8 mouse cellular contexts compared by ENCODE assay signal in genomic region chr1:168429406-168429805, GRCm38 (mm10). TPM values are rescaled to one million over a fixed set of nuclear protein-coding genes. Genes with fewer than 3 reads are reported as not detected.
DNase-seq lines count a peak whose midpoint lies in the region; ATAC-seq and TF ChIP-seq lines count a peak whose summit lies in the region.

No protein-coding gene starts in this region.

- no peak for TF ChIP-seq CTCF in layer of hippocampus, adult 2 months (conservative IDR thresholded peaks at IDR 0.05)
- no peak for TF ChIP-seq CTCF in hindbrain, postnatal 0 days (IDR thresholded peaks at IDR 0.05; ENCODE audit: low read depth)

- H3K9ac ChIP-seq in embryonic facial prominence, embryonic 11.5 days (replicated peaks; ENCODE audit: low read length) = peak overlapping the region; percentile 68
- H3K9ac ChIP-seq in hindbrain, postnatal 0 days (replicated peaks; ENCODE audit: low read length) = peak overlapping the region; percentile 85
- H3K9ac ChIP-seq in neural tube, embryonic 12.5 days = peak overlapping the region; percentile 96

- 0% methylated on average over 5 of the region's 5 CpGs for WGBS in embryonic facial prominence, embryonic 11.5 days
- WGBS in hindbrain, postnatal 0 days = 8% methylated on average over 5 of the region's 5 CpGs
- under 1% methylated on average over 5 of the region's 5 CpGs for WGBS in neural tube, embryonic 12.5 days

- H3K27ac ChIP-seq in layer of hippocampus, adult 2 months = peak overlapping the region; percentile 98
- 0 out of 2 replicates have a peak overlapping the region, but pooled peaks have one; percentile 29 for H3K27ac ChIP-seq in embryonic facial prominence, embryonic 11.5 days (replicated peaks; ENCODE audit: low read depth, low read length)
- H3K27ac ChIP-seq in hindbrain, postnatal 0 days = peak overlapping the region; percentile 96
- no peak overlapping the region for H3K27ac ChIP-seq in neural tube, embryonic 12.5 days

- no peaks in the 10 kb centered on the region for H3K36me3 ChIP-seq in embryonic facial prominence, embryonic 11.5 days (replicated peaks; ENCODE audit: control insufficient read depth, insufficient read depth, low read depth, low read length)
- no peaks in the 10 kb centered on the region for H3K36me3 ChIP-seq in hindbrain, postnatal 0 days (ENCODE audit: insufficient read depth, low read length)
- no peaks in the 10 kb centered on the region for H3K36me3 ChIP-seq in neural tube, embryonic 12.5 days

- peaks cover 2% of the 10 kb centered on the region; the same call in 1 of the 2 replicates for H3K4me1 ChIP-seq in embryonic facial prominence, embryonic 11.5 days (ENCODE audit: control insufficient read depth, insufficient read depth, low read length)
- peaks cover 10% of the 10 kb centered on the region for H3K4me1 ChIP-seq in hindbrain, postnatal 0 days (ENCODE audit: insufficient read depth, low read length)
- peaks cover 38% of the 10 kb centered on the region for H3K4me1 ChIP-seq in neural tube, embryonic 12.5 days

- H3K4me3 ChIP-seq in layer of hippocampus, adult 2 months = peak overlapping the region; percentile 86
- H3K4me3 ChIP-seq in embryonic facial prominence, embryonic 11.5 days (ENCODE audit: low read depth, low read length) = peak overlapping the region; percentile 93
- H3K4me3 ChIP-seq in hindbrain, postnatal 0 days (ENCODE audit: low read length) = peak overlapping the region; percentile 91
- H3K4me3 ChIP-seq in neural tube, embryonic 12.5 days = peak overlapping the region; percentile 87

- H3K4me2 ChIP-seq in embryonic facial prominence, embryonic 11.5 days (ENCODE audit: low read depth, low read length) = peak overlapping the region; percentile 49
- peak overlapping the region; percentile 73 for H3K4me2 ChIP-seq in hindbrain, postnatal 0 days (ENCODE audit: low read depth, low read length)
- peak overlapping the region; percentile 72 for H3K4me2 ChIP-seq in neural tube, embryonic 12.5 days (replicated peaks)

- no peak for DNase-seq in layer of hippocampus, adult 2 months (ENCODE audit: low spot score in 2 of 2)
- no peak for DNase-seq in layer of hippocampus, adult 9-11 months
- DNase-seq in embryonic facial prominence, embryonic 11.5 days (ENCODE audit: low spot score) = peak; percentile 40
- peak; percentile 38 for DNase-seq in hindbrain, postnatal 0 days (ENCODE audit: low spot score)
- DNase-seq in frontal cortex, postnatal 14 days (ENCODE audit: low spot score in 2 of 2) = no peak
- no peak for DNase-seq in spleen, adult 12 weeks (ENCODE audit: low spot score)

- no peaks in the 10 kb centered on the region for H3K27me3 ChIP-seq in embryonic facial prominence, embryonic 11.5 days (ENCODE audit: control insufficient read depth, insufficient read depth, low read length)
- no peaks in the 10 kb centered on the region for H3K27me3 ChIP-seq in hindbrain, postnatal 0 days (ENCODE audit: insufficient read depth, low read length)
- no peaks in the 10 kb centered on the region for H3K27me3 ChIP-seq in neural tube, embryonic 12.5 days (replicated peaks)

- H3K9me3 ChIP-seq in embryonic facial prominence, embryonic 11.5 days (replicated peaks; ENCODE audit: control insufficient read depth, low read length) = no peaks in the 10 kb centered on the region
- H3K9me3 ChIP-seq in hindbrain, postnatal 0 days (ENCODE audit: low read length) = no peaks in the 10 kb centered on the region
- H3K9me3 ChIP-seq in neural tube, embryonic 12.5 days = no peaks in the 10 kb centered on the region

- ATAC-seq in embryonic facial prominence, embryonic 11.5 days (replicated peaks; ENCODE audit: insufficient number of reproducible peaks, low FRiP score, low TSS enrichment, low read depth) = no peak
- no peak for ATAC-seq in hindbrain, postnatal 0 days
- ATAC-seq in neural tube, embryonic 12.5 days (ENCODE audit: low FRiP score, low read depth) = no peak
- no peak for ATAC-seq in cerebellum, adult (ENCODE audit: insufficient number of reproducible peaks, low FRiP score, low TSS enrichment)

RNA-seq across cellular contexts. Expression of gene Pbx1, which starts 2.7 kb away (rescaled TPM):
- total RNA-seq in layer of hippocampus, adult 2 months (2021) = 100 to 1,000 TPM; 120 to 123 TPM
- 46.0 and 47.8 TPM in 2 replicates for polyA plus RNA-seq in embryonic facial prominence, embryonic 11.5 days (2014; fragmentation: Nextera tagmentation; extraction: Ambion mirVana)
- 44.4 and 51.6 TPM in 2 replicates for total RNA-seq in hindbrain, postnatal 0 days (2014; rRNA removed)
- polyA plus RNA-seq in hindbrain, postnatal 0 days (2015; fragmentation: Nextera tagmentation; extraction: Ambion mirVana) = 33.5 and 37.6 TPM in 2 replicates
- 43.9 and 53.7 TPM in 2 replicates for polyA plus RNA-seq in neural tube, embryonic 12.5 days (2016; fragmentation: Nextera tagmentation; extraction: Ambion mirVana)

Comparison
In these comparisons a context has a peak if more than half of its experiments do, and no peak if none do; other contexts are left out.
1. DNase-seq: peak in embryonic facial prominence, embryonic 11.5 days (single experiment) and hindbrain, postnatal 0 days (single experiment); none in layer of hippocampus, adult 2 months (0 of 2), layer of hippocampus, adult 9-11 months (single experiment), frontal cortex, postnatal 14 days (0 of 2) and spleen, adult 12 weeks (single experiment).
2. Peak in every context shown above with its lines, with median percentiles within 50 percentile points of each other: H3K4me3 ChIP-seq, H3K4me2 ChIP-seq and H3K9ac ChIP-seq.